Mouse (Mus musculus) liver, adult (tissue): ENCODE measurements around the gene Trim80.

Experiments
- GATA4 ChIP-seq: IDR thresholded peaks from 2 replicates; pipeline ENCODE4 v1.6.1; 2014; ENCODE audit warnings: mild to moderate bottlenecking, low read length; ENCODE audit not compliant: insufficient replicate concordance

Gene Trim80

DNA sequence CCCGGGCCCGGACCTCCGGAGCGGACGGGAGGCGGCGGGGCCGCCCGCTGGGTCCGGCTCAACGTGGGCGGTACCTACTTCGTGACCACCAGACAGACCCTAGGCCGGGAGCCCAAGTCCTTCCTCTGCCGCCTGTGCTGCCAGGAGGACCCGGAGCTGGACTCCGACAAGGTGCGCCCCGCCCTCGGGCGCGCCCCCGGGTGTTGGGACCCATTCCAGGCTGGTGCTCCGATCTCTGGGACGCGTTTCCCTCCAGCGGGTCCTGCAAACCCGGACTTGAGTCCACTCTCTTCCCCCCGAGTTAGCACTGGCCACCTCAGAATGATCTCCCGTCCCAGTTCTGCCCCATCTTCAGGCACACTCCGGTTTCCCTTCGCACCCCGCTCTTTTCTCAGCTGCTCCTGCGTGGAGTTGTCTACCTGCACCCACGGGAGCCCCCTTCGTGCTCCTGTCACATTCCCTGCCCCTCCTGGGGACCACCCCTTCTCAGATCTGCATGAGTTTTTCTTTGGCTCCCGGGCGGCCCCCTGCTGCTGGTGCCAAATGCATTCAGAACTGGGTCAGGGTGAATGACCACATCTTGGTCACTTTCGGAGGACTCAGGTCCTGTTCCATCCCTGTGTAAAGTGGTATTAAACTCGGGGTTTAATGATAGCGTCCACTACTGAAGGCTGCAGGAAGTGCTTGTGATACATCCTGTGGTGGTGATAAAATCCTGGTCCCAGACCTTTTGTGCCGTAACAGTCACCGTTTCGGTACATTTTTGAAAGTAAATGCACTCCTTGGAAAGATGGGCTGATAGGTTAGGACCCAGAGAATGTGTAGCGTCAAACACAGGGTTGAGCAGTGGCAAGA is 19.8 kb upstream of the Trim80 start:
- TF ChIP-seq GATA4: no peak

DNA sequence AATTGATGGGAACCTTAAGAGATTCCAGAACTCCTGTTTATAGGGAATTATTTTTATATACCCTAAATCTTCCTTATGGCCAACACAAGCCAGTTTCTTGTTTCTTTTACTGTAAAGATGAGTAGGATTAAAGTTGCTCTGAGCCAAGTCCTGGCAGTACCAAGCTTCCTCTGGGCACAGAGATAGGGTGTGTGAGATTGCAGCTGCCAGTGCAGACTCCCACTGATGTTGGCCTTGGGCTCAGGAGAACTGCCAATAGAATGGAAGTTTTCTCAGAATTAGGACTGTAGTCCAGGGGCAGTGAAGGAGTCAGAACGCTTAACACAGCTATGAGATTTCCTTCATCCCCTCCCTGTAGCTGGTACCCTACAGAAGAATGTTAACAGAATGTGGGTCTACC is 19.0 kb upstream of the Trim80 start:
- TF ChIP-seq GATA4: no peak

DNA sequence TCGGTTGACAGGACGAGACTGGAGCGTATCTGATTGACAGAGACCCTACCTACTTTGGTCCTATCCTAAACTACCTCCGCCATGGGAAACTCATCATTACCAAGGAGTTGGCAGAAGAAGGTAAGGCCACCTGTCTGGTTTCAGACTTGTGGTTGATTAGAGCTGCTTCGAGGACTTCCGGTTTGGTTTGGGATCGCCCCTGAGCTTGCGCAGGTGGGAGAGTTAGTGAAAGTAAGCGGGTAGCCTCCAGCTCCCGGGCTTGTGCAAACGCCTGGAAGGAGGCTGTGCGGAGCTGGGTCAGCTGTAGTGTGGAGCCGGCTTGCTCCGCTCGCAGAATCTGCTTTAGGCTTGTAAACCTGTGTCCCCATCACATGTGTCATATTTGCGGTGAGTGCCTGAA is 18.4 kb upstream of the Trim80 start:
- TF ChIP-seq GATA4: no peak

DNA sequence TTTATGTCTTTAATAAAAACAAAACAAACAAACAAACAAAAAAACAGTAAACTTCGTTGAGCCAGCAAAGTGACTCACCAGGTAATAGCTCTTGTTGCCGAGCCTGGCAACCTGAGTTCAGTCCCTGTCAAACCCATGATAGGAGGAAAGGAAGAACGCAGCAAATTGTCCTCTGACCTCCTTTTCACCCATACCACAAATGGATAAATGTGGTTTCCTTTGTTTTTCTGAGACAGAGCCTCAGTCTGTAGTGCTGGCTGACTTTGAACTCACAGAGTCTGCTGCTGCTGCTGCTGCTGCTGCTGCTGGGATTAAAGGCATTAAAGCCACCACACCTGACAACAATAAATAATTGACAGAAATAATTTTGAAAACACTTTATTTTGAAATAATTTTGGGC is 17.3 kb upstream of the Trim80 start:
- TF ChIP-seq GATA4: no peak

DNA sequence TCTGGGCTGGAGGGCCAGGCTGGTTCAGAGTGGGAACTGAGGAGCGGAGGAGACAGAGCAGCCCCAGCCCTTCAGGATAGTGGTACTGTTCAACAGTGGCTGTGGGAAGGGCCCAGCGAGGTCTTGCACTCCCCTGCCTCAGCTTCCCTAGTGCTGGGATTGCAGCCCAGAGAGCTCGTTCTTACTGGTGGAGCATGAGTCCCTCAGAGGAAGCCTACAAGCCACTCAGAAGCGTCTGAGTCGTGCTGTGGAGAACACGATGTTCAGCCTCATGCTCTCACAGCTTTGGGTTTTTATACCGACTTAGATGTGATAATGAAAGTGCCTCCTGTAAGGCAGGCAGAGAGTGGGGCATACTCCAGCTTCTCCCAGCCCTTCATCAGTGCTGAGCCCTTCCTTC is 15.7 kb upstream of the Trim80 start:
- no peak for TF ChIP-seq GATA4

DNA sequence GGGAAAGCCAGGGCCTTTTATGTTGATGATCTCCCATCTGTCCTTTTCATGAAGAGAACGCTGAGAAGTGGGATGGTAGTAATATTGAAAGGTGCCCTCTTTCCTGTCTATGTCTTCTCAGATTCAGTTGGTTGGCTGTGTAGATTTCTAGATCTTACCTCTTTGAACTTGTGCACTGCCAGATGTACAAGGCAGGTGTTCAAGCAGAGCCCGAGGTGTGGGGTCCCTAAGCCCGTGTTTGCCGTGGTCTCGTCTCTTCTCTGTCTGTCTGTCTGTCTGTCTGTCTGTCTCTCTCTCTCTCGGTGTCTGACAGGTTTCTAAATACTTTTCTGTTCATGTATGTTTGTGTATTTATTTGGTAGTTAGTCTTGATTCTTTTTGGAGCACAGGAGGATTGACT is 14.7 kb upstream of the Trim80 start:
- TF ChIP-seq GATA4: no peak

DNA sequence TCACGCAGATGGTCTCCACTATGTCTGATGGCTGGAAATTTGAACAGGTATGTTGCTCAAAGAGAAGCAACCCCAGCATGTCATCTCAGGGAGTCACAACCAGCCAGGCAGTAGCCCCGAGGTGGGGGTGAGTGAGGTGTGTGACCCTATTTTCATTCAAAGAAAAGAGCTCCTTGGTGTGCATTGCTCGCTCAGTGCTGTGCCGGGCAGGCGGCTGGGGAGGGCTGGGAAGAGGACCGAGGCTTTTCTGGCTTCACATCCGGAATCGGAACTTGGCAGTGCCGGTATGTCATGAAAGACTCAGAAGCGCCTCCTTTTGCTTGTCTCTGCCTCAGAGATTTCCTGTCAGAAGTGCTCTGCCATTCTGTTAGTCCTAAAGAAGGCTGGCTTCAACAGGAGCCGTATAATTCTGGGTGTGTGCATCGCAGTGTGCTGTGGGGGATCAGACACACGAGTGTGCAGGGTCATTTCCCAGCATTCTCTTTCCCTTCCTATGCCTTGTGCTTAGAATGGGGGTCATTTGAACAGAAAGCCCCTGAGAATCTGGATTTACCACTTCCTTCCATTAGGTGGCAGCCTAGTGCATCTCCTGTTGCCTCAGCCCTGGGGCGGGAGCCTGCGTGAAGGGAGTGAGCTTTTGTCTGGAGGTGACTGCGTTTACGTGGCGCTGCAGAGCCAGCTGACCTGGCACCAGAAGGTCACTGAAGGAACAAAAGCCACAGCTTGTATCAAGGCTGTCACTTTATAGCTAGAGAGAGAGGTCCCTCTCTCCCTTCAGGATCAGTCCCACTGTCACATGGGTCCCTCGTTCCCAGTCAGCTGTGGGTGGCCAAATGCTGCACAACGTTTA is 12.6 kb upstream of the Trim80 start:
- no peak for TF ChIP-seq GATA4

DNA sequence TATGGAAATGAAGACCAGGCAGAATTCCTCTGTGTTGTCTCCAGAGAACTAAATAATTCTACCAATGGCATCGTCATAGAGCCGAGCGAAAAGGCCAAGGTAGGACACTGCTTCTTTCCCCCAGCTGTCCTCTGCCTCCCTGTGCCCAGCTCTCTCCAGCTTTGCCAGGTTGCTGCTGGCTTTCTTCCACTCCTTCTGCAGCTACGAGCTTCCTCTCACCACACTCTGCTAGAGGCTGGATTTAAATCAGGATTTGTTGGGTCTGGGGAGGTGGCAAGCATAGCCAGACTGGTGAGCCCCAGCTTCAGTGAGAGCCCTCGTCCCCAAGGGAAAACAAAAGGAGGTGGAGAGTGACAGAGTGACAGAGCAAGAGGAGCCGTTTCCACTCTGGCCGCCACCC is 11.0 kb upstream of the Trim80 start:
- TF ChIP-seq GATA4: no peak

DNA sequence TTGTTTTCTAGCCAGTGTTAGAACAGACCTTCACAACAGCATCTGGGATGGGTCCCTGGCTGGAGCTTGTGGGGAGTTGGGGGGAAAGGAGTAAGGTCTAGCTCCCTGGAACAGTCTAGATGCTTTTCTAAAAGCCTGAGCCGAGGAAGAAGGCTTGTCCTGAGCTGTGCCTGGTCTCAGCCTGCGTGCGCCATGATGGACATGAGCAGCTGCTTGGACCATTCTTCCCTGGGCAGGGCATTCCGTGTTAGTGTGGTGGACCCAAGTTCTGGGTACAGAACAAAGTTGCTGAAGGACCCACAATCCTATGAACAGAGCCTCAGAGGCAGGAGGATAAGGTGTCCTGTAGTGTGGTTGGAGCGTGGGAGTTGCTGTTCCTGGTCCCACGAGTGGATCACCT is 9.8 kb upstream of the Trim80 start:
- no peak for TF ChIP-seq GATA4

DNA sequence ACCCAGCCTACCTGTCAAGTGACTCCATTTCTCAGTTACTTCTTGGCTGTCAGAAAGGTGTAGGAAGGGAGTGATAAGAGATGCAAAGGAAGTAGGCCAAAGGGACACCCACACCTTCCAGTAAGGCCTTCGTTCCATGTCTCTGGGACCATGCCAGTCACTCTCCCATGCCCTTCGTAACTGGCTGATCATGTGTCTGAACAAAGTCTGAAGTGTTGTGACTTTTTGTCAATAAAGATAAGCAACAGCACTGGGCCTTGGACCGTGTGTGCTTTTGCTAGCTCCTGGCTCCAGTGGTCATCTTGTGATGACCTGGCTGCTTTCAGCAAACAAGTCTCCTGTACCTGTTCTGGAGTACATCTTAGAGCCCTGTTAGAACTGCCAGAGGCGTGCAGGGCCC is 7.5 kb upstream of the Trim80 start:
- TF ChIP-seq GATA4: peak; percentile 88

DNA sequence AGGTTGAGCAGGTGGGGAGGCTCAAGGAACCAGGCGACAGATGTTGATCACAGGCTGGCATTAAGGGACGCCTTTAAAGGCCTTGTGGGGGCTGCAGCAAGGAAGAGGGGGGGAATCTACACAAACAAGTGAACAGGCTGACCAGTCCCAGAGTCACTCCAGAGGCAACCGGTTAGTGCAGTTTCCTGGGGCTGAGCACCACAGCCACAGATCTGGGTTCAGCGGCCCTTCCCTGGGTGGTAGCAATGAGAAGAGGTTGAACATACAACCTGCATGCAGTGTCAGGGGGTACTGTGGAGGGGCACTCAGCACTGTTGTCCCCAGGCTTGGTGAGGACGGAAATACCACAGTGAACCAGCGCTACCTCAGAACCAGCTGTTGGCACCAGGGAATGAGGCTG is 7.0 kb upstream of the Trim80 start:
- no peak for TF ChIP-seq GATA4

DNA sequence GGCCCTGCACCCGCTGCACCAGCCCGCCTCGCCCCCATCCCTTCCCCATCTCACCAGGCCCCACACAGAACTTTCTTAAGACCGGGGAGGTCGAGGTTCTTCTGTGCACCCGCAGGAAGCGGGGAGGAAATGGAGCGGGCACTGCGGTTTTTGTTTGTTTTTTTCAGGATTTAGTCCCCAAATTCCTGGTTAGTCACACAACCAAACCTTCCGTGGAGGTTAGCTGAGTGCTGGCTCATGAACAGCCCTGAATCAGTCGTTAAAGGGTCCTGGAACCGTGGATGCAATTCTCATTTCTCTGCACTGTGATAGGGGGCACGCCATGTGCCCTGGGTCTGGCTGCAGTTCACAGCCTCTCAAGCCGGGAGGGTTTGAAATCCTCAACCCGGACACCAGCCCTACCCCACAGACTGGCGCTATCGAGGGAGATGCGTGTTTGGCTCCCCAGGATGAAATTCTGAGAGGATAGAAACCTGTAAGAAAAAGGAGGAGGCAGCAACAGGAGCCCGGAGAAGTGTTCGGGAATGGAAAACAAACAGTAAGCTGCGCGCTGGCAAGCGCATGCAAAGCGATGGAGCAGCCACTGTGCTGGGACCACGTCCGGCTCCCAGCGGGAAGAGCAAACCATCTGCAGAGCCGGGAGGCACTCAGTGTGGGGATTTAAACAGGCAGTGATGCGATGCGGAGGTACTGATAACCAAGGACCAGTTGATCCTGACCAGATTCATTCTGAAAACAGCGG is 4.6 kb upstream of the Trim80 start:
- no peak for TF ChIP-seq GATA4

DNA sequence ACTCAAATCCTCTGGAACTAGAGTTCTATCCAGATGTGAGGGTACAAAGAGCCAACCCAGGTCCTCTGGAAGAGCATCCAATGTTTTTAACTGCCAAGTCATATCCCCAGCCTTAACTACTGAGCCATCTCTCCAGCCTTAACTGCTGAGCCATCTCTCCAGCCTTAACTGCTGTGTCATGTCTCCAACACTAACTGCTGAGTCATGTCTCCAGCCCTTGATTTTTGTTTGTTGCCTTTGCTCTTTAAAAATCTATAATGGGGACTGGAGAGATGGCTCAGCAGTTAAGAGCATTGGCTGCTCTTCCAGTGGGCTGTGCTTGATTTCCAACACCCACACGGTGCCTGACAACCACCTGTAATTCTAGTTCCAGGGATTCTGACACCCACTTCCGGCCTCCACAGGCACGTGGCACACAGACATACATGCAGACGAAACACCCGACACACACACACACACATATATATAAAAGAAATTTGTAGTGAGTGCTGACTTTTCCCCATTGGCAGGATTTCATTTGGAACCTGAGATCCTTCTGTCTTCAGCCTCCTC is 2.7 kb upstream of the Trim80 start:
- no peak for TF ChIP-seq GATA4

DNA sequence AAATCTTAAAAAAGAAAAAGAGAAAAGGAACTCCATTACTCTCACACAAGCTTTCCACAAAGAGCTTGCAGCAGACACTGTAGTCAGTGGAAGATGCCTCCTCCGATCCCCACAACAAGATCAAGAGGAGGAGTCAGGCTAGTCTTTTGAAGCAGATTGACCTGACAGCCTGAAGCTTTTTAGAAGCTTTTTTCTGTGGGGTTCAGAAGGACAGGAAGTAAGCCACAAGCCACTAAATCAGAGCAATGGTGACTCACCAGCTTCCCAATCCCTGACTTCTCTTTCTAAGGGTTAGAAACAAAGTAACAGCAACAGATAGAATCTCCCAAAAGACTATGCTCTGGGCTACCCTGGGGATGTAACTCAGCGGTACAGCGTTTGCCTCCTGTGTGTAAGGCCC is 1.0 kb upstream of the Trim80 start:
- TF ChIP-seq GATA4: no peak

DNA sequence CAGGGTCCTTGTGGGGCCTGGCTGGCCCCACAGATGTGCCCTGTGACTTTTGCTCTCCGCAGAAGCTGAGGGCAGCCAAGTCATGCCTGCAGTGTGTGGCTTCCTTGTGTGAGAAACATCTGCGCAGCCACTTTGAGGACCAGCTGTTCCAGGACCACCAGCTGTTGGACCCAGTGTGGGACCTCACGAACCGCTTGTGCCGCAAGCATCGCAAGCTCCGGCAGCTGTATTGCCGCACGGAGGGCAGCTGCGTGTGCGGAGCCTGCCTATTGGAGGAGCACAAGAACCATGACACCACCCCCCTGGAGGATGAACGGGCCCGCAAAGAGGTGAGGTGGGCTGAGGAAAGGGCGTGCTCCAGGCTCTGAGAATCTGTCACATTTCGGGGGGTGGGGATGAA is 1.1 kb downstream of the Trim80 start:
- no peak for TF ChIP-seq GATA4

DNA sequence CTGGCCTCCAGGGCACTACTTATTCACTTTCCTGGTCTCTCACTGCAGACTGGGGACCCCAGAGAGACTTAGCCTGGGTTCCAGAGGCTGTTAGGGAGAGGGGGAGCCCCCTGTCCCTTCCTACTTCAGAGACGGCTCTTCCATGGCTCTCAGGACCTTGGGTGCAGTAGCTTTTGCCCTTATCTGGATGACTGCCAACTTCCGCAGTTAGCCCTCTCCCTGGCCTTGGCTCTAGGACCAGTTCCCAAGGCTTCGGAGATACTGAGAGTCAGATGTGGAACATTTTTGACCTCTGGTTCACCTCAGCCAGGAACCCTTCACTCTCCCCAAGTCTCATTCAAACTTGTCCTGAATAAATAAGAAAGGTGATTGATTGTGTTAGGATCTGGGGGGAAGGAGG is 6.6 kb downstream of the Trim80 start:
- no peak for TF ChIP-seq GATA4

DNA sequence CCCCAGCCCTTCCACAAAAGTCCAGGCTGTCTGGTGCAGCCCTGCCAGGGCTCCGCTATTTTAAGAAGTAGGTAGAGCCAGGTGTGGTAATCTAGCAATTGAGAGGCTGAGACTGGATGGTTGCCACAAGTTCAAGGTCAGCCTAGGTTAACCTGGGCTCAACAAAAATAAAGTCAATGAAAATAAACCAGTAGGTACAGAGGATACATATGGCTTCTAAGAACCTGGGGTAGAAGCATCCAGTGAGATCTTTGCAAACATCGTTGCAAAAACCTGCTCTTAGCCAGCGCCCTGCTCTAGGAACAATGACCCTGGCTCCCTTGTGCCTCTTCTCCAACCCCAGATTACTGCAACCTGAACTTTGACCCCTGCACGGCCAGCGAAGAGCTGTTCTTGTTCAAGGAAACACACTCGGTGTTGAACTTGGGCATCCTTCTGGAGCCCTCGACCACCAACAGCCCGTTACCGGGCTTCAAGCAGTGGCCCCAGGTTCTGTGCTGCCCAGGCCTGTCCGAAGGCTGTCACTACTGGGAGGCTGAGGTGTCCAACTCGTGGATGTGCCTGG is 7.1 kb downstream of the Trim80 start:
- TF ChIP-seq GATA4: no peak
